Mouse (Mus musculus) liver, embryonic 14.5 days (tissue): ENCODE measurements at regions not wholly inside any gene's neighbourhood (a gene's known extent, or its start where the extent isn't known, plus 50 kb on each side); places are given as distances from the start of the nearest gene placed in this dataset.

Source experiments
- CTCF ChIP-seq: IDR thresholded peaks from 2 replicates; pipeline ENCODE4 v1.5.1; 2016; ENCODE audit warnings: antibody characterized with exemption, low read depth, control low read depth
- EP300 ChIP-seq: IDR thresholded peaks from 2 replicates; pipeline ENCODE4 v1.6.1; 2016; ENCODE audit warnings: antibody characterized with exemption, low read depth

DNA sequence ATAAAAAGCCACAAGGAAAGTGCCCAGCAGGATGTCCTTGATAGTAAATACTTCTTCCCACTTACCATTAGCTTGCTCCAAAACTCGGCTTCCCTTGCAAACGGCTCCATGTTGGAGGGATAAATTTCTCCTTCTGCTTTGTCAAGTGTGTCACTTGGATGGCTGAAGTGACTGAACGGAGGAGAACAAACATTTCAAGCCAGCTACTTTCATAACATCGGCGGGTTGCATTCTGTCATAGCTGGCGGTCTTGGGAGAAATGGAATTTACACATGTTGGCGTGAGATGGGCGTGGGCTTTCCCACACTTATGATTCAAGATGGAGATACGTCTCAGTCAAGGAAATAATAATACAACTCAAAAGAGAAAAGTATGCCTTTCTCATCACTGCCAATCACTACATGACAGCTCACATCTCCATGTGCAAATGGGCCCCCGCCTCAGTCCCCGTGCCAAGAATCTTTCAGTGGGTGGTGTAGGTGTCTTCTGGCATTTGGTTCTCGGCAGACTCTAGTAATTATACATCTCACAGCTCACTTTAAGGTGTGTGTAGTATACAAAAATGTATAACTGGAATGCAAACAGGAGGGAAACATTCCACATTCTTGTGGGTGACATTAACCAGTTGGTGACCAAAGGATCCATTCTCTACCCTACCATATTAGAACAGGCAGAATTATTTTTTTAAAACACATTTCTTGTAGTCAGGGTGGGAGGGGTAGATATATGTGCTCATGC, 141.4 kb upstream of the Sash1 start:
- TF ChIP-seq EP300 (no peak), CTCF (no peak)
